Mouse (Mus musculus) ES-Bruce4 (cell line): ENCODE measurements around the gene Fgd2.

Source experiments
- CTCF ChIP-seq: IDR thresholded peaks from one replicate; pipeline ENCODE4 v1.8.1; 2011; ENCODE audit warnings: low read depth, low read length
- EP300 ChIP-seq: IDR thresholded peaks from 2 replicates; pipeline ENCODE4 v1.6.1; 2011; ENCODE audit warnings: low read depth, low read length; ENCODE audit not compliant: insufficient read depth
- POLR2A ChIP-seq: IDR thresholded peaks from one replicate; pipeline ENCODE4 v1.8.1; 2011; ENCODE audit warnings: low read length; ENCODE audit not compliant: insufficient read depth

DNA sequence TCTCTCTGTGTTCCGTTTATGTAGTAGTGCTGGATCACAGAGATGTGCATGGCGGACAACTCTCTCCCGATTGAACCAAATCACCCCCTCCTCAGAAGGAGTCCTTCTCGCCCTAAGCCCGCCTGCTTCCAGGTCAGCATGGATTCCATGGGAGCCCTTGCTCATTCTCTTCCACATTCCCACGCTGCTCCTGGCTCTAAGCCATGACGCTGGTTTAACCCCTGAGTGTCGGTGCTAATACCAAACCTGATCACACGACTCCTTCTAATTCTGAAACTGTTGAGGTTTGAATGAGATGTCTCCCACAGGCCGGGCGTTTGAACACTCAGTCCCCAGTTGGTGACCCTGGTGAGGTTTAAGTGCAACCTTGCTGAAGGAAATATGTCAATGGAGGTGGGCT, 21.7 kb downstream of the Fgd2 start:
- TF ChIP-seq CTCF (no peak), POLR2A (no peak), EP300 (no peak)
